Mouse (Mus musculus) bone marrow macrophage, adult 2 months (primary cell): ENCODE data around the gene Itpk1.

ENCODE experiments used
- CTCF ChIP-seq: IDR thresholded peaks from 2 replicates; pipeline ENCODE4 v1.5.1; 2012; ENCODE audit warnings: low read depth, mild to moderate bottlenecking, low read length, moderate library complexity
- POLR2A ChIP-seq: IDR thresholded peaks from 2 replicates; pipeline ENCODE4 v1.6.1; 2012; ENCODE audit warnings: mild to moderate bottlenecking, low read depth, low read length, borderline replicate concordance

DNA sequence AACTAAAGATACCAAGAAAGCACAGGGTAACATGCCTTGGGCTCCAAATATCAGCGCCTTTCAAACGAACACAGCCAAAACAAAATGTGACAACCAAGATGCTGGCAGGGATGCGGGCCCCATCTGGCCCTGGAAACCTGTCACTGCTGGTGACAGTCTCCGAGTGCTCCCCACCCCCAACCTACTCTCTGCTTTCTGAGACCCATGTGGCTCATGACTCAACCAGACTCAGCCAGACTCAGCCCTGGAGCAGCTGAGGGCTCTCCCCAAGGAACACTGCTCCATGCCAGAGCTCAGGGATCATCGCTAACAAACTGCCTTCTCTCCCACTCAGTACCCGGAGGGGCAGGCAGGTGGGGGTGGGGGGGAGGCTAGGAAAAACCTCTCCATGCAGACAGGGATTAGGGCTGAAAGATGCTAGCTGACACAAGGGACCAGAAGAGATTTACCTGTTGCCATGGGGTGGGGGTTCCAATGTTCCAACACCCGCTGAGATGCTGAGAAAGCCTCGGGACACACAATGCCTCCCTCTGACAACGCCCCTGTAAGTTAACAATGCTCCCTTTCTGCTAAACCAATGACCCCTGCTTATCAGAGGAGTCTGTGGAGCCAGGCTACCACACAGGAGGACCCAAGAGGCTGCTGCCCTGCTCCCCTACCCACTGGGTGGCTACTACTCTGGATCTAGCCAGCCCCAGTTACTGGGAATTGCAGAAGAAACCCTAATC, 64.1 kb downstream of the Itpk1 start:
- TF ChIP-seq CTCF (no peak), POLR2A (no peak)
